Mouse (Mus musculus): Measurements from ENCODE around the gene Gm5475. TPM values are rescaled to one million over a fixed set of nuclear protein-coding genes. Genes with fewer than 3 reads are reported as not detected.

The Gm5475 gene
- polyA plus RNA-seq, 1 experiment from 2014 or later, result not detected

DNA sequence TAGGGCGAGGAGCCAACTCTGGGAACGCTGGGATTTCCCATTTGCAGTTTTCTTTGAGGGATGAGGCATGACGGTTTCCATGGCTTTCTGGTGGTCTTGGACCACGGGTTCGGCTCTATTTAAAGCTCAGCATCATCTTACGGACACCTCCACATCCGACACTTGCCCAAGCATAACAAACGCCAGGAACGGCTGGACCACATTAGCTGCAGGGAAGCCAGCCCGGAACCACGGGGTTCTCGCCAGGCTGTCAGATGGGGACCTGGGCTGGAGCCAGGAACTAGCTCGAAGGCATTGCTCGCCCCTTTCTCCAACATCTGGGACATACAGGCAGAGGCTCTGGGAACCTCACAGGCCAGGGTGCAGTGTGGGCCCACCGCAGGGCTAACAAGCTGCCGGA, 29.3 kb downstream of the Gm5475 start:
- Histone ChIP-seq H3K9me3 (replicated peaks) (no peaks in the 10 kb centered on the region), H3K4me1 (replicated peaks) (0 out of 2 replicates have a peak, but pooled peaks cover 3% of the 10 kb centered on the region), H3K4me2 (no peak overlapping the region), H3K4me3 (no peak overlapping the region), H3K36me3 (no peaks in the 10 kb centered on the region), H3K9ac (no peak overlapping the region), H3K27me3 (replicated peaks) (no peaks in the 10 kb centered on the region), H3K27ac (ENCODE audit: poor library complexity, severe bottlenecking) (no peak overlapping the region)
- ATAC-seq (ENCODE audit: insufficient number of reproducible peaks, low FRiP score), result no peak
- 66% methylated on average over 16 of the region's 16 CpGs for WGBS

DNA sequence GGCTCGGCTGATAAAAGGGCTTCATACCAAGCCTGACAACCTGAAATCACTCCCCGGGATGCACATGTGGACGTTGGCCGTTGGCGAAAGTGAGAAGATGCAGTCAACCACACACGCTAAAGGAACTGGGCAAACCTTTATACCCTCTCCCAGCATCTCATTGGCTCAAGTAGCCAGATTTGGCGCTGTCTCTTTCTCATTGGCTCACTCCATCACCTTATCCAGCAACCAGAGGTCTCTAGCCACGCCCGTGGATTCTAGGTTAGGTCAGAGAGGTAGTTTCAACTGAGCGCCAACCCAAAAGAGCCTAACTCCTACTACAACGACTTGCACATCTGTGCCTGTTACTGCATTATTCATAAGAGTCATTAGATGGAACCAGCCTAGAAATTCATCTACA, 30.5 kb downstream of the Gm5475 start:
- ATAC-seq (ENCODE audit: insufficient number of reproducible peaks, low FRiP score), result no peak
- no peak overlapping the region for H3K4me3 ChIP-seq
- H3K27me3 ChIP-seq (replicated peaks), result no peaks in the 10 kb centered on the region
- no peak overlapping the region for H3K4me2 ChIP-seq
- 0 out of 2 replicates have a peak, but pooled peaks cover 3% of the 10 kb centered on the region for H3K4me1 ChIP-seq (replicated peaks)
- no peak overlapping the region for H3K27ac ChIP-seq (ENCODE audit: poor library complexity, severe bottlenecking)
- 71% methylated on average over 11 of the region's 11 CpGs for WGBS
- no peak overlapping the region for H3K9ac ChIP-seq
- H3K36me3 ChIP-seq, result no peaks in the 10 kb centered on the region
- no peaks in the 10 kb centered on the region for H3K9me3 ChIP-seq (replicated peaks)

DNA sequence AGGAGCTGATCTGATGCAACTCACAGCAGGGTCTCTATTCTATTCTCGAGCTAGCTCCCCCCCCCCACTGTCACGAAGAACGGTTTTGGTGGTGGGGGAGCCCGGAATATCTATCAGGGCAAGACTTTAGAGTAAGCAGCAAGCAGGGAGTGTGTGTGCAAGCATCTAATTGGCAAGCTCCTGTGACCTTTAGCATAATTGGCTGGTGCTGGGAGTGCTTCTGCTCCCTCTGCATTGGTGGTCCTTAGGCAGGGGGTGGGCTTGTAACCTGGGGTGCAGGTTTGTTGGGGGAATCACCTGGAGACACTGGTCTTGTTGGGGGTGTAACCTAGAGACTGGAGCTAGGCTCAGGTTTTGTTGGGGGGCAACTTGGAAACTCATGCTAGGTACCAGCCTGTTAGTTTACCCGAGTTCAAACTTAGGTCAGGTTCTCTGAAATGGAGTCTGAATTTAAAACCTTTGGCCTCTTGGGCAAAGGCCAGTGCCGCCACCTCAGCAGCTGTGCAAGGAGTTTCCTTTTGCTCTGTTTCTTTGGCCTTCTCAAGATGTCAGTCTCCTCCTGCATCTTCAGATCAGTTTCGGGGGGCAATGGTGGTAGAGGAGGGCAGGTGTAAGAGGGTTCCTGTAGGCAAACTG, 34.5 kb downstream of the Gm5475 start:
- Histone ChIP-seq H3K36me3 (no peaks in the 10 kb centered on the region), H3K4me1 (replicated peaks) (peaks cover 5% of the 10 kb centered on the region; the same call in 1 of the 2 replicates), H3K9me3 (replicated peaks) (no peaks in the 10 kb centered on the region), H3K27ac (ENCODE audit: poor library complexity, severe bottlenecking) (no peak overlapping the region), H3K27me3 (replicated peaks) (peaks cover 9% of the 10 kb centered on the region; the same call in 1 of the 2 replicates), H3K9ac (no peak overlapping the region), H3K4me3 (no peak overlapping the region), H3K4me2 (no peak overlapping the region)
- 71% methylated on average over 7 of the region's 7 CpGs for WGBS
- no peak for ATAC-seq (ENCODE audit: insufficient number of reproducible peaks, low FRiP score)

DNA sequence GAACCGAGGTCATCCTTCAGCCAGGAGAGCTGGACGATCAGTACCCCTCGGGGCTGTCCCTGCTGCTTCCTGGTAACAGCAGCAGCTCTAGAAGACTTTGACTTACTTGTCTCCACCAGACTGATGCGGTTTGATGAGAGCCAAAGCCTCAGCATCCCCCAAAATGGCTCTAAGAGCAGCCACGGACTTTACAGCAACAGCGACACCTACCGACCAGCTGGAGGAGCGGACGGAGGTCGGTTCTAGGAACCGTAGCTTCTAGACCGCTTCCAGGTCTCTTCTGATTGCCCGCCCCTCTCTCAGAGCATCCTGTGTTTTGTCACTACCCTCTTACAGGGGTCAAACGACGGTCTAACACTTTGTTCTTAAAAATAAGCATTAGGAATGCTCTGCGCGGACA, 35.4 kb downstream of the Gm5475 start:
- 4% methylated on average over 17 of the region's 17 CpGs for WGBS
- peak overlapping the region; percentile 42 for H3K4me2 ChIP-seq
- no peak overlapping the region for H3K9ac ChIP-seq
- H3K36me3 ChIP-seq, result no peaks in the 10 kb centered on the region
- H3K4me1 ChIP-seq (replicated peaks), result peaks cover 10% of the 10 kb centered on the region; the same call in 1 of the 2 replicates
- no peaks in the 10 kb centered on the region for H3K9me3 ChIP-seq (replicated peaks)
- peaks cover 9% of the 10 kb centered on the region; the same call in 1 of the 2 replicates for H3K27me3 ChIP-seq (replicated peaks)
- H3K27ac ChIP-seq (ENCODE audit: poor library complexity, severe bottlenecking), result no peak overlapping the region
- H3K4me3 ChIP-seq, result no peak overlapping the region
- no peak for ATAC-seq (ENCODE audit: insufficient number of reproducible peaks, low FRiP score)

DNA sequence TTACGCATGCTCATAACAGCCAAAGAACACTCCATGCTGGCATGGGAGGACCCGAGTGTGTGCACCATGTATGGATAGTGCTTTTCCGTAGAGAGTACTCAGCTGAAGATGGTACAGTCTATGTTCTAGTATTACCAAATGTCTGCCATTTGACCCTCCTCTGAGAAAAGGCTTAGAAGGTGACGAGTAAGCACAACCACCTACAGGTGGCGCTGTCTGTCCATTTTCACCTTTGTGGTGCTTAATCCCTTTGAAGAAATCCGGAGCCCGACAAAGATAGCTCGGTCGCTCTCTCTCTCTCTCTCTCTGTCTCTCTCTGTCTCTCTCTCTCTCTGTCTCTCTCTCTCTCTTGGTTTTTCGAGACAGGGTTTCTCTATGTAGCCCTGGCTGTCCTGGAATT, 36.1 kb downstream of the Gm5475 start:
- Histone ChIP-seq H3K4me1 (replicated peaks) (peaks cover 10% of the 10 kb centered on the region; the same call in 1 of the 2 replicates), H3K9ac (no peak overlapping the region), H3K27me3 (replicated peaks) (peaks cover 9% of the 10 kb centered on the region; the same call in 1 of the 2 replicates), H3K9me3 (replicated peaks) (no peaks in the 10 kb centered on the region), H3K4me2 (no peak overlapping the region), H3K27ac (ENCODE audit: poor library complexity, severe bottlenecking) (no peak overlapping the region), H3K36me3 (no peaks in the 10 kb centered on the region), H3K4me3 (no peak overlapping the region)
- no peak for ATAC-seq (ENCODE audit: insufficient number of reproducible peaks, low FRiP score)
- 37% methylated on average over 10 of the region's 10 CpGs for WGBS

DNA sequence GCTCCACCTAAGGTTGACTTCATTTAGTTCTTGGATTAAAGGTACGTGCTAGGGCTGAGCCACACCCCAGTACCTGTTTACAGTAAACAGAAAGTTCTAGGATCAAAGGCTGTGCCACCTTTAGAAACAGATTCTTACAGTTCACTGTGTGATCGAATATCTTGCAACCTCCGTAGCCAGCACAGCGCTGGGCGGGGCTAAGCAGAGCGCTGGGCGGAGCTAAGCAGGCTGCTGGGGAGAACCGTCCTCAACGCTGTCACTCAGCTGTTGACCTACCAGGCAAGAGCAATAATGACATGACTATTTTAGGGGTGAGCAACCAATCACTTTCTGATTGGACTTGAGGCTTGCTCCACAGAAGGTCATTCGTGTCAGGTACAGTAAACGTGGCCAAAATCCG, 39.0 kb downstream of the Gm5475 start:
- Histone ChIP-seq H3K36me3 (no peaks in the 10 kb centered on the region), H3K4me2 (peak overlapping the region; percentile 50), H3K4me3 (peak overlapping the region; percentile 2; the same call in 1 of the 2 replicates), H3K27ac (ENCODE audit: poor library complexity, severe bottlenecking) (no peak overlapping the region), H3K4me1 (replicated peaks) (peaks cover 10% of the 10 kb centered on the region; the same call in 1 of the 2 replicates), H3K9ac (no peak overlapping the region), H3K27me3 (replicated peaks) (peaks cover 9% of the 10 kb centered on the region; the same call in 1 of the 2 replicates), H3K9me3 (replicated peaks) (no peaks in the 10 kb centered on the region)
- peak; percentile 72 for ATAC-seq (ENCODE audit: insufficient number of reproducible peaks, low FRiP score)
- WGBS, result 9% methylated on average over 12 of the region's 12 CpGs

DNA sequence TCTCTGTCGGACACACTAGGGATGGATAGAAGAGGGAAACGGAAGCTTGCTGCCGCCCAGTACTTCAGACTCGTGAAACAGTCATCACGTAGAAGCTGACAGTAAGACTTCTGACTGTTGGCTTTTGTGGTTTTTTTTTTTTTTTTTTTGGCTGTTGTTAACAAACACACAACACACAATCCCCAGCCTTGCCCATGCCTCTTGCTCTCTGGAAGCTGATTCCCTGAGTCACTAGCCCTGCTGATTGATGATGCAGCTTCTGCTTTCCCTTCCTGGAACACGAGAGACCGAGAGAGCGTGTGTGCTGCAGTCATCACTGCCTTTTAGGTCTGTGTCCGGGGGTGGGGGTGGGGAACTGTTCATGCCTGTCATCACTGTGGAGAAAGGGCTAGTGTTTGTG, 39.7 kb downstream of the Gm5475 start:
- 53% methylated on average over 9 of the region's 9 CpGs for WGBS
- H3K4me3 ChIP-seq, result no peak overlapping the region
- no peak for ATAC-seq (ENCODE audit: insufficient number of reproducible peaks, low FRiP score)
- peaks cover 10% of the 10 kb centered on the region; the same call in 1 of the 2 replicates for H3K4me1 ChIP-seq (replicated peaks)
- H3K36me3 ChIP-seq, result no peaks in the 10 kb centered on the region
- no peak overlapping the region for H3K4me2 ChIP-seq
- H3K9ac ChIP-seq, result no peak overlapping the region
- H3K27ac ChIP-seq (ENCODE audit: poor library complexity, severe bottlenecking), result no peak overlapping the region
- H3K27me3 ChIP-seq (replicated peaks), result peaks cover 9% of the 10 kb centered on the region; the same call in 1 of the 2 replicates
- H3K9me3 ChIP-seq (replicated peaks), result no peaks in the 10 kb centered on the region

DNA sequence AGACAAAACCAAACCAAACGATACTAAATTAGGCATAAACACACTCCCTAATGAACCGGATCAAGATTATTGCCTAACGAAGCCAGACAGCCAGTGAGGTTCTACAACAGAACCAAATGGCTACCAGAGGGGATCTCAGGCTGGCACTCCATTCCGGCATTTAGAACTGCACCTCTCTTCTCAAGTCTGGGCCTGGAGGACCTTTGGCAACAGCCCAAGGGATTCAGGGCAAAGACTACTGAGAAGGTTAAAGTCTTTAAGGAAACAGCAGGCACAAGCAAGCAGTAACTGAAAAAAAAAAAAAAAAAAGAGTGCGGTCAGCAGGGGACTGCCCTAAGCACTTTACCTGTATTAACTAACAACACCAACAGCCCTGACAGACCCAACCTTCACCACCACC, 40.1 kb downstream of the Gm5475 start:
- Histone ChIP-seq H3K4me3 (no peak overlapping the region), H3K36me3 (no peaks in the 10 kb centered on the region), H3K9ac (no peak overlapping the region), H3K4me2 (no peak overlapping the region), H3K27ac (ENCODE audit: poor library complexity, severe bottlenecking) (no peak overlapping the region), H3K27me3 (replicated peaks) (peaks cover 9% of the 10 kb centered on the region; the same call in 1 of the 2 replicates), H3K4me1 (replicated peaks) (peaks cover 10% of the 10 kb centered on the region; the same call in 1 of the 2 replicates), H3K9me3 (replicated peaks) (no peaks in the 10 kb centered on the region)
- 75% methylated on average over 5 of the region's 5 CpGs for WGBS
- no peak for ATAC-seq (ENCODE audit: insufficient number of reproducible peaks, low FRiP score)

DNA sequence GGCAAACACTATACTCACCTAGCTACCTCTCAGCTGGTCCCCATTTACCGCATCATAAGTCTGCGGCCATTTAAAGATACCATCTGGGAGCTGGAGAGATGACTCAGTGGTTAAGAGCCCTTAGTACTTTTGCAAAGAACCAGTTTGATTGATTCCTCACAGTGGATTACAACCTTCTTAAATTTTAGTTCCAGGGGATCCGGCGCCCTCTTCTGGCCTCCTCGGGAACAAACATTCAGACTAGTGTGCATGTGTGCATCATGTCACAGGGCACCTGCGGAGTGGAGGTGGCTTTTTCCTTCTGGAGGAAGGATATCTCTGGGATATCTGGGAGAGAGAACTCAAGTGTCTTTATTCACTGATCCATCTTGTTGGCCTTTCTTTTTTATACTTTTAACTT, 41.8 kb downstream of the Gm5475 start:
- Histone ChIP-seq H3K4me3 (no peak overlapping the region), H3K9me3 (replicated peaks) (no peaks in the 10 kb centered on the region), H3K4me1 (replicated peaks) (peaks cover 17% of the 10 kb centered on the region), H3K27ac (ENCODE audit: poor library complexity, severe bottlenecking) (no peak overlapping the region), H3K36me3 (no peaks in the 10 kb centered on the region), H3K27me3 (replicated peaks) (peaks cover 4% of the 10 kb centered on the region; the same call in 1 of the 2 replicates), H3K9ac (no peak overlapping the region), H3K4me2 (no peak overlapping the region)
- ATAC-seq (ENCODE audit: insufficient number of reproducible peaks, low FRiP score), result no peak
- WGBS, result 28% methylated on average over 6 of the region's 6 CpGs

DNA sequence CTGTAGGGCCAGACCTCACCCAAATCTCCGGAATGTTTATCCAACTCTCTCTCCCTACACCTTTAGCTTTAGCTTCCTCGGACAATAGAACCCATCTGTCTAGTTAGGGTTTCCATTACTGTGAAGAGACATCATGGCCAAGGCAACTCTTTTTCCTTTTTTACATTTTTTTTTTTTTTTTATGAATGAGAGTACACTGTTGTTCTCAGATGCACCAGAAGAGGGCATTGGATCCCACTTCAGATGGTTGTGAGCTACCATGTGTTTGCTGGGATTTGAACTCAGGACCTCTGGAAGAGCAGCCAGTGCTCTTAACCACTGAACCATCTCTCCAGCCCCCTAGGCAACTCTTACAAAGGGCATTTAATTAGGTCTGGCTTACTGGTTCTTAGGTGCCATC, 43.5 kb downstream of the Gm5475 start:
- no peak overlapping the region for H3K27ac ChIP-seq (ENCODE audit: poor library complexity, severe bottlenecking)
- H3K9ac ChIP-seq, result no peak overlapping the region
- no peaks in the 10 kb centered on the region for H3K36me3 ChIP-seq
- H3K4me2 ChIP-seq, result no peak overlapping the region
- 73% methylated on average over 2 of the region's 2 CpGs for WGBS
- peaks cover 28% of the 10 kb centered on the region for H3K4me1 ChIP-seq (replicated peaks)
- no peak overlapping the region for H3K4me3 ChIP-seq
- no peaks in the 10 kb centered on the region for H3K9me3 ChIP-seq (replicated peaks)
- no peak for ATAC-seq (ENCODE audit: insufficient number of reproducible peaks, low FRiP score)
- no peaks in the 10 kb centered on the region for H3K27me3 ChIP-seq (replicated peaks)

DNA sequence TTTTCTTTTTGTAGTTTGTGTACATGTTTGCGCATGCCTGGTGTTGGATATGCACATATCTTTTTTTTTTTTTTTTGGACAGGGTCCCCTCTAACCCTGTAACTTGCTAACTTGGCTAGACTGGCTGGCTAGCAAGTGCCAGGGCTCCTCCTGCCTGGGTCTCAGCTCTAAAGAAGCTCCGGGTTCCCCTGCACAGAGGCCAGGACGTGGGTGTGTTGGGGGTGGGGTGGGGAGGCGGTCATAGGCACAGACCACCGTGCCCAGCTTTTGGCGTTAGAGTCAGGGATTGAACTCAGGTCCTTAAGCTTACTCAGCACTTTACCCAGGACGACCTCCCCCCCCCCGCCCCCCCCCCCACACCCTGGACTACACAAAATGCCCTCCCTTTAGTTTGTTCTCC, 45.8 kb downstream of the Gm5475 start:
- H3K4me1 ChIP-seq (replicated peaks), result peaks cover 19% of the 10 kb centered on the region
- WGBS, result 51% methylated on average over 6 of the region's 8 CpGs
- peak overlapping the region; percentile 90 for H3K9ac ChIP-seq
- H3K4me2 ChIP-seq, result peak overlapping the region; percentile 94
- H3K4me3 ChIP-seq, result peak overlapping the region; percentile 80
- no peak for ATAC-seq (ENCODE audit: insufficient number of reproducible peaks, low FRiP score)
- peaks cover 18% of the 10 kb centered on the region for H3K36me3 ChIP-seq
- H3K27me3 ChIP-seq (replicated peaks), result no peaks in the 10 kb centered on the region
- no peaks in the 10 kb centered on the region for H3K9me3 ChIP-seq (replicated peaks)
- no peak overlapping the region for H3K27ac ChIP-seq (ENCODE audit: poor library complexity, severe bottlenecking)

All from heart, embryonic 12.5 days (tissue).